Mouse (Mus musculus): ENCODE measurements around the gene Ube2e3.

Ube2e3 gene

DNA sequence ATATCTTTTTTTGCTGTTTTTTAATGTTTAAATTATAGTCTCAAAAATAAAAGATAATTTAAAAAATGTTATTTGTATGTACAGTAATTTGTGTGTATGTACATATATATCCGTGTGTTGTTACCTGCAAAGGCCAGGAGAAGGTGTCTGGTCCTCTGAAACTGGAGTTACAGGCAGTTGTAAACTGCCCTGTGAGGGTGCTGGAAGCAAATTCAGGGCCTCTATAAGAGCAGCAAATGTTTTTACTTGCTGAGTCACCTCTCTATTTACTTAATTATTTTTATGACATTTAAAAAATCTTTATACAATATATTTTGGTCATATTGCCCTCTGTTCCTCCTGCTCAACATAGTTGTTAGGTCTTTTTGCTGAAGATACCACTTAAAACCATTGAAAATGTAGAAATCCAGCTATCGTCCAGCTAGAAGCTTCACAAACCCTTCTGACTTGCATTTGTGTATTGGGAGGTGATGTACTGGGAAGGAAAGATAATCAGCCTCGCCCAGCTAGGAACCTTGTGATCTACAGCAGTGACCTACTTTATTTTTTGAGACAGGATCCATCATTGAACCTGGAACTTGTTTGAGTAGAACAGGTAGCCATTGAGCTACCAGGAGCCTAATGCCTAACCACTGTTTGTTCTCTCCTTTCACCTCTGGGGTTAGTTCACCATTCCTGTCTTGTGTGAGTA lies 15.0 kb downstream of the Ube2e3 start:
- DNase-seq (ENCODE audit: low spot score): no peak

DNA sequence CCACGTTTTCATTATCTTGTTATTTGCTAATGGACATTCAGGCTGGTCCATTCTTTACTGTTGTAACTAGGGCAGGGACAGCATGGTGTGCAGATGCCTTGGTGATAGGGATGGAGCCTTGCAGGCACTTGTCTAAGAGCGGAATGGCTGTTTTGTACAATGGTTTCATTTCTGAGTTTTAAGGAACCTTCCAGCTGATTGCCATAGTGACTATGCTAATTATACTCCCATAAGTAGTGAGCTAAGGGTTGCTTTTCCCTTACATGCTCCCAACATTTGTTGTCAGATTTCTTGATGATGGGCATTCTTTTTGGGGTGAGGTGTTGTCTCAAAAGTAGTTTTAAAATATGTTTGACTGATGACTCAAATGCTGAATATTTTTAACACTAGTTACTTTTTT lies 18.5 kb downstream of the Ube2e3 start:
- DNase-seq (ENCODE audit: low spot score): no peak

DNA sequence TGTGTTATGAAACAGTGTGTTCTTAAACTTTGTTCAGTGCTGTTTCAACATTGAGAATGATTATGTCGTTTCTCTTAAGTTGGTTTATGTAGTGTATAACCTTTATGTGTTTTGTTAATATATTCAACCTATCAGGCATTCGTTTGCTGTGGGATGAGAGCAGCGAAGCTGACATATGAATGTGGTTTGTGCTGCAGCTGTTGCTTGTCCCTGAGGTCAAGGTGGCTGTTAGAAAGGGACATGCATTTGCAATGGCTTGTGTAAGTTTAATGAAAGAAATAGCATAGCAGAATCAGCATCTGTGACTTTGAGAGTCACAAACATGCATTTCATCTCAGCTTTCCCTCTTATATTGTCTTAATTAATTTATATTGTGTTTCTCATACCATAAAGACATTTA lies 20.3 kb downstream of the Ube2e3 start:
- DNase-seq (ENCODE audit: low spot score): peak; percentile 13

DNA sequence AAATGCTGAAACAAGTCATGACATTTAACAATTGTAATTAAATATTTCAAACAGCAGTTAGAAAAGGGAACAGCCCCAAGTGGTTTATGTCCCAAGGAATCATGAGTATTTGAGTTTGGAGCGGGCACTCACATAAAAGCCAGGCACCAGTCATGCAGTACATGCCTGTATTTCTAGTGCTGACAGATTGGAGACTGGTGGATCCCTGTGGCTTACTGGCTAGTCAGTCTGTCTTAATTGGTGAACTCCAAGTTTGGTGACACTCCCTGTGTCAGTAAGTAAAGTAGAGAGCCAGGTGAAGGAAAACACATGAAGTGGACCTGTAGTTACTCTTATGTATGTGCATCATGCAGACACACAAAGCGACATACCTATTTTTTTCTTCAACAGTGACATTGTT lies 27.3 kb downstream of the Ube2e3 start:
- no peak for DNase-seq (ENCODE audit: low spot score)

DNA sequence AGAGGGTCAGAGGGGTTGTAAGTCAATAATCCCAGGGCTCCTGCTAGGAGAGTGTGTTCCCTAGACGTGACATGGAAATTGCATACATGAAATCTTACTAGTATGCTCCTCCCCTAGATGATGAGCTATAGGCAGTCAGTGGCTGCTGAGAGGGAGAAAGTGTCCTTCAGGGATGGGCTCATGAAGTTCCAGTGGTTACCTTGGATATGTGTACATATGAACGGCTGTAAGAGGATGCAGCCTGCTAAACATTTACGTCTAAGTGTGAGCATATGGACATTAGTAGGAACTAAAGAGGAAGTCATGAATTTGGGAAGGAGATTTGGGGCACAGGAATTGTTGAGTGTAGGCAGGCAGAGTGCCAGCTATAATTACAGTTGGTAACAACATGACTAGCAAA lies 38.0 kb downstream of the Ube2e3 start:
- DNase-seq (ENCODE audit: low spot score): no peak

DNA sequence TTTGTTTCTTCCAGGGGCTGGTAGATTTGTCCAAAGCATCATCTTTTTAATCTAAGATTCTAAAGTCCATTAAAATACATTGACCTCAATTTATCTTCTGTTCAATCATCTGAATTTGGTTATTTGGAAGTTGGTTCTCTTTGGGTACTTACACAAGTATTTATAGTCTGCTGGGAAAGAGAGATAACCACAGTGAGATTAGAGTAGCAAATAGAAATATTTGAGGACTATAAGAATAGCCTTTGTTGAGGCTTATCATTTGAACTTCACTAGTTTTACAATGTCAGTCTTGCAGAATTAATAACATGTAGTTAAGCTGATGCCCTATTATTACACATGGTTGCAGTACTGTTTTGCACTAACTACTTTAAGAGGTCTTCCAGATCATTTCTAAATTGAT lies 43.6 kb downstream of the Ube2e3 start:
- no peak for DNase-seq (ENCODE audit: low spot score)

DNA sequence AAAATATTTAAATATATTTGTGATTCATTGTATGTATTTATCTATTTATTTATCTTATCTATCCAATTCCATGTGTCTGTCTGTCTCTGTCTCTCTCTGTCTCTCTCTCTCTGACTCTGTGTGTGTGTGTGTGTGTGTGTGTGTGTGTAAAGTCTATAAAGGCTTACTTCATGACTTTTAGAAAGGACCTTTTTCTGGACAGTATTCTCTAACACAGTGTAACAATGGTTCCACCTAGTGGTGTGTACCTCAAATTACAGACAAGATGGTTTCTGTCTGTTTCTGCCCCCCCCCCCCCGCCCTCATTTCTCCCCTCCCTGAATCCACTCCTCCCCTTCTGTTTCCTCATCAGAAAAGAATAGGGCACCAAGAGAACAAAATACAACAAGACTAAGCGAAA lies 46.9 kb downstream of the Ube2e3 start:
- DNase-seq (ENCODE audit: low spot score): peak; percentile 30

DNA sequence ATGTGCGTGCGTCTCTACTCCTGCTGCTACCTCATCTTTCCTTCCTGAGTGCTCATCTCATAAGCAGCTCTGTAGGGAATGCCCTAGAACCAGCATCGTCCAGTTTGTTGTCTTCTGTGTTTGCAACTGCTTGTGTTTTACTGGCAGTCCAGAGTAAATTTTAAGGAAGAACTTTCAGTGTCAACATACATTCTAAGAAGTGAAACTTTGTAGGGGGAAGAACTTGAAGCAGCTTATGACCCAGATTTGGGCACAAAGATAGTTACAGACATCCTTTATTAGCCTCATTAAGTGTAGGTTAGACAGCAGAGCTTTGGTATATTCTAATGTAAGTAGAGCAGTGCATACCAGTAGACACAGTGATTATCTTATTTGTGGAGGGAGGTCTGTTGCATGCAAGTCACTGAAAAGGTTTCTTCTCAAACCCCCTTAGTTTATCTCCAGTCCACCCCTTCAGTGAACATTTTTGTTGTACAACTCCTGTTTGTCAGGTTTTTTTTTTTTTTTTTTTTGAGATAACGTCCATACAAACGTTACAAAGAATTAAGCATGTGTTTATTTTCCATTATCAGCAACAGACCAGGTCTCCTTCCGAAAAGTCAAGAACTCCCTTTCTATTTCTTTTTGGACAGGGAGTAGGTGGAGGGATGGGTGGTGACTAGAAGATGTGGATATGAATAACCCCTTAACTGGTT lies 55.2 kb downstream of the Ube2e3 start:
- DNase-seq (ENCODE audit: low spot score): no peak

DNA sequence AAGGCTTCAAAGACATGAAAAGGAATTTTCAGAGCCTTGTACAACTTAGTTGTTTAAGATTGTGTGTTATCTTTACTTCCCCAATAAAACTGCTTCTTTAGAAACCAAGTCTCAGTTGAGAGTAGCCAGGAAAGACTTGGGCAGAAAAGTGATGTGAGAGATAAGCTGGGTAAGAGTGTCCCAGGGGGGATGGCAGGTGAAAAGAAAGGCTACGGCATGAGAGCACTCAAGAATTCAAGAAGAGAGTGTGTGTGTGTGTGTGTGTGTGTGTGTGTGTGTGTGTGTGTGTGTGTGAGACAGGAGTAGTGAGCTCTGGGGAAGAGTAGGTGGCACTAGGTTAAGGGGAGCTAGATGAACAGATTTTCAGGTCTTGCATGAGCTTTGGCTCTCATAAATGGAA lies 57.9 kb downstream of the Ube2e3 start:
- DNase-seq (ENCODE audit: low spot score): no peak

DNA sequence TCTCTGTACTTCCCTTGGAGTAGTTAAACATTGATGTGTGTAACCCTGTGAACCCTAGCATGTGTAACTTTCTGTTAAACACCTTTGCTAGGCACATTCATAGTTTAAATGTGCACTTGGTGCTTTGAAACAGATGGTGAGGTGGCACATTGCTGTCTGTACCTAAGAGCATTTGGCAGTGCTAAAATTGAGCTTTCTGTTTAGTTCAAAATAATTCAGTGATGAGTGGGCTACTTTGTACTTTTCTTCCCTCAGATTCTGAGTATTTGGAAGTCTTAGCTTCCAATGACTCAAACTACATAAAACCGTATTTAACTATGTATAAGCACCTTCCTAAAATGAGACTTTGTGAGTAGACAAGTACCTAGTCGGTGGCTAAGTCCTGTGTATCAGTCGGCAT lies 59.7 kb downstream of the Ube2e3 start:
- no peak for DNase-seq (ENCODE audit: low spot score)

DNA sequence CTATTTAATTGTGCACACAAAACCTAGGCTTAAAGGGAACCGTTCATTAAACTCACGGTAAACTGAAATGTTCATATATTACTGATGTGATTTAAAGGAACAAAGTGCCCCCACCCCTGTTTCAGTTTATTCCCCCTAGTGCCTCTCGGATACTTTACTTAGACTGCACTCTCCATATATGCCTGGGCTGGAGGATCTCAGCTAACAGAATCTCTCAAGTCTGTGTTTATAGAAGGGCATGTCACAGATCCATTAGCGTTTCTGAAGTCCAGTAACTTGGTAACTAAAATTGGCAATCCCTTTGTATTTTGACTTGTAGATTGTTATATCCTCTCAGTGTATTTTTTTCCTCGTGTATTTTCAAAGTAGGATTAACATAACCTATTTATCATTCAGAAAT lies 60.2 kb downstream of the Ube2e3 start:
- DNase-seq (ENCODE audit: low spot score): no peak

DNA sequence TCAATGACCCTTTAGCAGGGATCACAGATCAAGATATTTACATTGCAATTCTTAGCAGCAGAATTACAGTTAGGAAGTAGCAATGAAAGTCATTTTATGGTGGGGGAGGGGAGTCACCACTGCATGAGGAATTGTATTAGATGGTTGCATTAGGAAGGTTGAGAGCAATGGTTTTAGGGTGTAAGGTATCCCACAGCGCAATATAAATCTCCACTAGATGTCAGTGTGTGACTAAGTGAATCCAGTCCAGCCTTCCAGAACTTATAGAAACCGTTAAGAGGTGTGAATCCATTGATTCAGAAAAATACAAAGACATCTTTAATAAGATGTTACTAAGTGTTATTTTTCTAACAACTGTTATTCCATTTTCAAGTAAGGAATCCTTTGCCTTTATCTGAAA lies 63.4 kb downstream of the Ube2e3 start:
- DNase-seq (ENCODE audit: low spot score): peak; percentile 53

DNA sequence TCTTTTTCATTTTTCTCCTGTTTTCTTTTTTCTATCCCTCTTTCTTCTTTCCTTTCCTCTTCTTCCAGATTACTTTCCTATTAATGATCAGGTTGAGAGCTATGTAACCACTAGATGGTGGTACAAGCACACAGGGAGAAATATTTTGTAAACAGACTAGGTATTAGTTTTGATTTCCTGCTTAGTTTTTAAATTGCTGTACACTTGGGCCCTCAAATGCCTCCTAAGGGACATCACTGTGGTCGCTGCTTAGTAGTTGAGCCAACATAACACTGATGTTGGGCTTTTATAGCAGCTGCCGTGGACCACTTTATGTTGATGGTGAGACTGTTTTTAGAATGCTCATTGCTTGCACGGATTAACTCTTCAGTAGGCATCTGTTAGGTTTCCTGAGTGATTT lies 91.5 kb downstream of the Ube2e3 start:
- DNase-seq (ENCODE audit: low spot score): peak; percentile 75

DNA sequence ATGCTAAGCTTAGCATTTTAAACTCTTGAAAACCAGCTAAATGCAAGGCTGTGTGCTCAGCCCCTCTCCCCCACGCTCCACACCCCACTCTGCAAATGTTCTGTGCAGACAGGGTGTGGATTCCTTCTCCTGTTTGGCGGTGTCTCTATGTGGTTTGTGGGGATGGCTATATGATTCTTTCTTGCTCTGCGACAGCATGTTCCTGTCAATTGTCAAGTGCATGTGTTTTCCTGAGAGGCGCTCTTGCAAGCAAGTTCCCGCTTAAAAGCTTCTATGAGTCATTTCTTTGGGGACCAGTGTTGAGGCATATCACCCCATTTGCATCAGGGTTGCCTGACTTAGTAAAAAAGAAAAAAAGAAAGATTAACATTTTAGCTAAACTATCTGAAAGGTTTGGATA lies 92.4 kb downstream of the Ube2e3 start:
- peak; percentile 28 for DNase-seq (ENCODE audit: low spot score)

DNA sequence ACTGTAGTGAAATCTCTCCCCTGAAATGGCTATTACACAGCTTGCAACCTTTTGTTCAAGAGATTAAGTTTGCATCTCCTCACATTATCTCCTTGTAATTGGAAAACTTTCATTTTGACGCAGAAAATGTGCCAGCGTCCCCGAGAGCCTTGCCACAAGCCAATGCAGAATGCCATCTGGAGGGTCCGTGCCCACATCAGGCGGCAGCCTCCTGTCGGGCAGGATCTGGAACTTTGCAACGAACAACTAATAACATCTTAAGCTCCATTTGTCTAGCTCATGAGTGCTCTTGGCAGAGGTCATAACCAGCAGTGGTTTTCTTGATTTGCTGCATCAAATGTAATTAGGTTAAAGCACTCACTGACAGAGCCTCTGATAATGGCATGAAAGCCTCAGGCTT lies 93.1 kb downstream of the Ube2e3 start:
- DNase-seq (ENCODE audit: low spot score): peak; percentile 56

DNA sequence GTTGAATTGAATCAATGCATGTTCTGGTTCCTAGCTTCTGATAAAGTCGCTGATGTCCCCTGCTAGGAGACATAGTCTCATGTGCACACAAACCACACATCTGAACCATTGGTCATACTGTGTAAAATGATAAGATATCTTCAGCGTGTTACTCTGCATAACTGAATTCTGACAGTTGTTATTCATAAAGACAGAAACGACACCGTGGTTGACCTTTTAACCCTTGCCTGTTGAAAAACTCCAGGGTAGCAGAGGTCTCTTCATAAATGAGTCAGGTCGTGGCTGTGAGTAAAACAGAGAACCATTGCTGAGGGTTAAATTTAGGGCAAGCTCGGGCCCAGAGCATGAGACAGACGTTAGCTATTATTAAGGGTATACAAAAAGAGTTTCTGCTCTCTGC lies 93.7 kb downstream of the Ube2e3 start:
- peak; percentile 60 for DNase-seq (ENCODE audit: low spot score)

DNA sequence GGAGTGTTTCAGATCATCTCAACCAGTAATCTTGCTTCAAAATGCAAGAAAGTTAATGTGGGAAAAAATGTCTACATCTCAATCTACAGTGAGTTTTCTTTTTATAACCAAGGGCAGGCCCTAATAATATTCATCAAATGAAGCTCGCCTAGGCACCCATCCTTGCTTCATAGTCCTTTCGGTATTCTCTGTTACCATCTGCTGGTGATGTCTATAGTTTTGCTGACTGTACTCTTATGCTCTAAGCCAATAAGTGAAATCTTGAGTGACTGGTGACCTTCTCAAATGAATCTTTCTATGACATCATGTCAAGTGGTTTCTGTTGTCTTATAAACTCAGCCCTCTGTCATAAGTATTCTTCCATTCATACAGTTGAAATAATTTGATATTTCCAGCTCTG lies 97.1 kb downstream of the Ube2e3 start:
- DNase-seq (ENCODE audit: low spot score): no peak

DNA sequence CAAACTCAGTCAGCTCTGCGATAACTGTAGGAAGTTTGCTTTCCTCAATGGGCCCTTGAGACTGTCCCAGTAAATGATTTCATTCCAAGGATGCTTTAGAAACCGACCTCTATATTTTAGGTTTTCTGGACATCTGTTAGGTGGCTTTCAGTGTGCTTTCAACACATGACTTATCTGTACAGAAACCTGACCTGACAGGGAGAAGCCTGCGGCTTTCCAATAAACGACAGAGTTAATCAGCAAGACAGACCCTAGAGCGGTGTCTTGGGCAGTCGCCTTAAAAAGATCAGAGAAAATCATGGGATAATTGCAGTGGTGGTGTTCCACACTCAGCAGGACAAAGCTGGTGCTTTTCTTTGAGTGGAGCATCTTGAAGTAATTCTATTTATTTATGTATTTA lies 97.5 kb downstream of the Ube2e3 start:
- peak; percentile 59 for DNase-seq (ENCODE audit: low spot score)

DNA sequence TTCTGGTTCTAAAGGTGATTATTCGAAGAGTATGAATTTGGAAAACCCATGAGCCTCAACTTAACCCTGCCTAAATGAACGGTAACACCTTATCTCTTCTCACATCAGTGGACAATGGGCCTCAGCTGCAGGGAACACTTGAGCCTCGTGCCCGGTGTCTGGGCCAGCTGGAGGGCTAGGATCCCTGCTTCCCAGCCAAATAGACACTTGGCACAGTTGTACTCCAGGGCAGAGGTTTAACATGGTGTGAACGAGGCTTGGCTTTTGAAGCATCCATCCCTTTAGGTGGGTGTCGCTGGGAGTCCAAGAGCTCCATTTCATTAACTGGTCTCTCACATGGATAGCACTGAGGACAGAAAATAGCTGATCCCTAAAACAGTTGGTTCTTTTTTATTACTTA lies 102.2 kb downstream of the Ube2e3 start:
- no peak for DNase-seq (ENCODE audit: low spot score)
